Mouse (Mus musculus): ENCODE data around the gene Irf5.
A peak's percentile ranks its signal among the peaks of the same experiment; 100 is the strongest.

Gene Irf5

DNA sequence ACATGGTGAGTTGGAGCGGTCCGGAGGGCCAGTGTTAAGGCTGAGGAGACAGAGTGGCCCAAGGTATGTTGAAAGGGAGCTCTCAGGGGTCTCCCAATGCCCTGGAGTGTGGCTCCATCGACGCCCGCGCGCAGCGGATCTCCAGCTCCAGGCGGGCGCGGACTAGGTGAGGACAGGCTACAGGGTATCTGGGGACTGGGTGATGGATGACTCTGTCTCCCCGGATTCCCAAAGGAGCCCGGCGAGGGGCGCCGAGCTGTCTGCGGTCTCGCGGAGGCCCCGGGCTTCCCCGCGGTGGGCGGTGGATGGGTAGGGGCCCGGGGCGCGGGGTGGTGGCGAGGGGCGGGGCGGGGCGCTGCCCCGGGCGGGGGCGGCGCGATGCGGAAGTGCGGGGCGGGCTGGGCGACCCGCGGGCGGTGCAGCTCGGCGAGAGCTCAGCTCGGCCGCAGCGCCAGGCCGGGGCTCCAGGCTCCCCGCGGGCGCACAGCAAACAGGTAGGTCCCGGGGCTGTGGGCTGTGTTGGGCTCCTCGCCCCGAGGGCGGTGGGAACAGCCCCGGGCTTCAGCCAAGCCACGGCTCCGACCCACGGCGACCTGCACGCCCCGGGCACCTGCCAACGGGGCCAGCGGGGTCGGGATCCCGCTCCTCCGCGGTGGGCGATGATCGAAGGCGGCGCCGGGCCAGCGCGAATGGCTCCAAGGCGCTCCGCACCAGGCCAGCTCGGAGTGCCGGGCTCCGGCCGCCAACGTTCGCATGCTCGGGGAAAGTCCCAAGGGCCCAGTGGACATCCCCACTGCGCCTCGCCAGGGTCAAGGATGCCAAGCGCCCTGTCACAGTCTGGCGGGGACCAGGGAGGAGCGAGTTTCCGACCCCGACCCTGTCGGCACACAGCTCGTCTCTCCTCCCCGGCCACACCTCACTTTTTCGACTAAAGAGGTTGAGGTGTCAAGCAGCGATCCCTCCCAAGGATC lies at the start of gene Irf5:
Gene Irf5, plus strand, starts transcription at position 345 of the 971 bp plus-strand sequence.
- peak; percentile 79 for DNase-seq (ENCODE audit: low read depth)

DNA sequence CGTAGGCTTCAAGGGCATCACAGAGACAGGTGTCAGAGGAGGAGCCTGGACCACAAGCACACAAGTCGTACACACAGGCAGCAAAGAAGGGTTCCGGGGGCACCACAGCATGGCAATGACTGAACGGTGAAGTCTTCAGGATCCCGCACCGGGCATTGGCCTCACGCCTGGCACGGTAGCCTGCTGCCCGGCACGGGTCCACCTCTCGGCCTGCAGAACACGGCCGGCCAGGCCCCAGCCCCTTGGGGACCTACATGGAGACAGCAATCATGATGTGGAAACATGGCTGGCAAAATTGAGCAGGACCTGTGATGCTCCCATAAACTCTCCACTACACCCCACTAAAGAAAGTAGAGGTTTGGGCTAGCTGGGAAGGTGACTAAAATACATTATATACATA lies 43.7 kb upstream of the Irf5 start:
- DNase-seq (ENCODE audit: low read depth) = no peak

DNA sequence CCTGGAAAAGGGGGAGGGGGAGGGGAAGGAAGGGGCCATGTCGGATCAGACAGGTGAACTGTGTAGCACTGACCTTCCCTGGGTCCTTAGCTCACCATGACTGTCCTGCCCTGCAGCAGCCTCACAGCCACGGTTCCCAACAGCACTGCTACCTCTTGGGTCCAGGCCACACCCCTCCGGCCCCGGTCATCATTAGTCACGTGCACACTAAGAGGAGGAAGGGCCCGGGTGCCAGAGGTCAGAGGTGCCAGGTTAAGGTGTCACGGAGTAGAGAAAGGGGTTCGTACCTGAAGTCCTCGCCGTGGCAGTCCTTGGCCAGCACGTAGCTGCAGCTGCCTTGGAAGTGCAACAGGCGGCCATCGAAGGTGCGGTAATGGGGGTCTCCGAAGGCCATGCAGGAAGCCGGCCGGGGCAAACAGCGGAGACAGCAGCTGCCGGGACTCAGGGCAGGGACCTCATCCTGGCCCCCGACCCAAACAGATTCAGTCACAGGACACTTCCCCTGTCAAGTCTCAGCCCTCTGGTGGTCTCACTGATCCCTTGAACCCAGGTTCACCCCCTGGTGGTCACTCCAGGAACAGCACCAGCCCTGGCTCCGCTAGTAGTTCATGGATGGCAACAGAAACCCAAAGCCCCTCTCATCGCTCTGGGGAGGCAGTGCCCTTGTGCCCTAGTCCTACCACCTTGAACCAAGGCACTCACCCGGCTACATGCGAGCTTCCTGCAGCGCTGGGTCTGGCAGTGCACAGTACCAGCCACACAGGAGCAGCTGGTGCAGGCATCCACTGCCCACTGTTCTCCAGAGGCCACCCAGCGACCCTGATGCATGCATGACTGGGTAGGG lies 41.5 kb upstream of the Irf5 start:
- peak; percentile 67 for DNase-seq (ENCODE audit: low read depth)

DNA sequence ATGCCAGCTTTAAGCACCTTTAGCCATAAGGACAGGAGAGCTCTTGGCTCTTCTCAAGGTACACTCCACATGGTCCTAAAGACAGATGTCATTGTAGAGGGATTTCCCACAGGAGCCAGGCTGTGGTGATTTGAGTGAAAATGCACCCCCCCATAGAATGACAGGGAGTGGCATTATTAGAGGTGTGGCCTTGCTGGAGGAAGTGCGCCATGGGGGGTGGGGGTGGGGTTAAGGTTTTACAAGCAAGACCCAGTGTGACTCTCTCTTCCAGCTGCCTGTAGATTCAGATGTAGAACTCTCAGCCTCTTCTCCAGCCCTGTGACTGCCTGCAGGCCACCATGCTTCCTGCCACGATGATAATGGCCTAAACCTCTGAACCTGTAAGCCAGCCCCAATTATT lies 40.5 kb upstream of the Irf5 start:
- no peak for DNase-seq (ENCODE audit: low read depth)

DNA sequence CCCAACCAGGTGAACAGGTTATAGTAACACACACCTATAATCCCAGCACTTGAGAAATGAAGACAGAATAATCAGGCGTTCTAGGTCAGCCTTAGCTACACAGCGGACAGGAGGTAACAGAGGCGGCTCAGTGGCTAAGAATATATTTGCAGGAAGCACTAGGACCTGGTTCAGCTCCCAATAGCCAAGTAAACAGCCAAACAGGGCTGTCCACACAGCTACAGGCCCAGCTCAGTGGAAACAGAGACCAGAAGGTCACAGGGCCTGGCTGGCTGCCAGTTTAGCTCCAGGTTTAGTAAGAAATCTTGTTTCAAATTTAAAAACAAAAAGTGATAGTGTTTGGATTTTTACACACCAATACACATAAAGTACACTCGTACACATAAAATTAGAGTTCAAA lies 32.3 kb upstream of the Irf5 start:
- no peak for DNase-seq (ENCODE audit: low read depth)

DNA sequence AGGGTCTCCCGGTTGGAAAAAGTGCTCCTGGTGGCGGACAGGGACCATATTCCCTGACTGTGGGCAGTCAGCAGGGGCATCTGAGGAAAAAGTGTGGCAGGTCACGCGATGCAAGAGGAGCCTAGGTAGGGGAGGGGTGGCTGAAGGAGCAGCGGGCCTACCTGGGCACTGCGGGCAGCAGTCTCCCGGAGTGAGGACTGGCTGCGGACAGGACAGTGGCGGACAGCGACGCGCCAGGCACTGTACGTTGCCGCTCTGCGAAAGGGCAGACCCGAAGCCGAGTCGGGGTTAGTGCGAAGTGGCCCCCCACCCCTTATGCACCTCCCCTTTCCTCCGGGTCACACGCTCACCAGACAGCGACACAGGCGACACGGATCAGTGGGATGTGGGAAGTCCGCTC lies 30.2 kb upstream of the Irf5 start:
- DNase-seq (ENCODE audit: low read depth) = no peak

DNA sequence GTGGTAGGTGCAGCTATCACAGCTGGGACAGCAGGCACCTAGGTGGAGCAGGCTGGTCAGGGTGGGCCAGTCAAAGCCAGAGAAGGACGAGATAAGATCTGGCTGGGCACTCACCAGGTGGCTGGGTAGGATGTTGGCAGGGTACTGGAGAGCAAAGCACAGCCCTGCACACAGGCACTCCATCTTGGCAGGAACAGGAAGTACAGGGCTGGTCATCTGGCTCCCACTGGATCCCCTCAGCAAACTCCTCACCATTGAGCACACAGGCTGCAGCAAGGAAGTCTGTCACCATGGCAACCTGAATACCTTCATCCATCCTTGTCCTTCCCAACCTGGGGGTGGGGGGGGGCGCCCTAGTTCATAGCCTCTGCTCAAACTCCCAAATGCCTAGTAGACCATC lies 28.6 kb upstream of the Irf5 start:
- DNase-seq (ENCODE audit: low read depth) = no peak

DNA sequence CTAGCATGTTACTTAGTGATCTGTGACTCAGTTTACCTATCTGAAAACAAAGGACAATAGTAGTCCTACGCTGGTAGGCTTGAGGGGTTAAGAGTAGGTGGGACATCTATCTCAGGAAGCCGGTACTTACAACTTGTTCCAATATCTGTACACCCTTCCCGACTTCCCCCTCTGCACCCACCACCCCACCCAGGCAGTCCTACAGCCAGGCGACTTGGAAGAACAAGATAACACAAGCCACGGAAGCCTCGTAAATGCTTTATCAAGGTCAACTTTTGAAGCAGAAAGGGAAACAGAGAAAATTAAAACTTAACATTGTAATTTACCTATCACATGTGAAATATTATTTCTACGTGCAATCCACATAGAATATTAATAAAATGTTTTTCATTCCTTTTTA lies 26.2 kb upstream of the Irf5 start:
- no peak for DNase-seq (ENCODE audit: low read depth)

DNA sequence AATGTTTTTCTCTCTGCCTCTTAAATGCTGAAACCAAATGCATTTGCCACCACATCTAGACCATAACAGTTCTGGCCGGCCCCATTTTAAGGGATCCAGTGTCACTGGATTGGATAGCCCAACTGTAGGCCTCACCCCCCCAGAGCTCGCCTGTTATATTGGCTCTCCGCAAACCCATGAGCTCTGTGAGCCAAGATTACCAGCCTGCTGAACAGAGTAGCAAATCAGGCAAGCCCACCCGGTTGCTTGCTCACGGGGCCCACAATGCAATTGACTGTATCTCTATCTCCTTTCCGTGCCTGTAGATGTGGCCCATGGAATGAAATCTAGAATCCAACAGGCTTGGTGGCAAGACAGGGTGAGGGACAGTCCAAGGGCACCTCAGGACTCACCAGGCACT lies 25.6 kb upstream of the Irf5 start:
- no peak for DNase-seq (ENCODE audit: low read depth)

DNA sequence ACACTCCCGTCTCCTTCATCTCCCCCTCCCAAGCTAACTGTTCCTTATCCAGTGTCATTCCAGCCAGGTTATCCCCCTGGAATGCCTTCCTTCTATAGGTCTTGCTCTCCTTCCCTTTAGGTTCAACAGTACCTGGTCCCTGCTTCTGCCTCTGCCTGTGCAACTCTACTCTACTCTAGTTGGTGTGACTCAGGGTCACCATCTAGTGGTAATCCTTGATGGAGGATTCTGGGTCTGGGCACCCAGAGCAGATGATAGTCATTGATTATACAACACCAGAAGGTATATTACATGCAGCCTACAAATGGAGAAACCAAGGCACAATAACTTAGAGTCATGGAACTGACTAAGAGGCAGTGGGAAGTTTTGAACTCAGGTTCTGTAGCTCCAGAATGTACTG lies 24.8 kb upstream of the Irf5 start:
- no peak for DNase-seq (ENCODE audit: low read depth)

DNA sequence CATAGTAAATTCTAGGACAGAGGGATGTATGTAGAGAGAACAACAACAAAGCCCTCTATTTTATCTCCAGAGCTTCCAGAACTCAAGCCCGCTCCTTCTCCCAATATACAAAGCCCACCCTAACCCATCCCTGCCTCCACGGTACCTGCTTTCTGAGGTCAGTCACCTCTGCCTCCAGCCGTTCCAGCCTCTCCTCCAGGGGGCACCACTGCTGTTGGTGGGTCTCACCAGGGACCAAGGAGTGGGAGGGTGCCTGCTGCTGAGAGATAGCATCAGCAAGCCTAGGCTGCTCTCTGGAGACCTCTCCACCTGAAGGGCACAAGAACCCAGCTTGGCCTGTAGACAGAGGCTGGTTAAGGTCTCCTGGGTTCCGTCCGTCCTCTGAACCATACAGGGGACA lies 20.9 kb upstream of the Irf5 start:
- DNase-seq (ENCODE audit: low read depth) = no peak

DNA sequence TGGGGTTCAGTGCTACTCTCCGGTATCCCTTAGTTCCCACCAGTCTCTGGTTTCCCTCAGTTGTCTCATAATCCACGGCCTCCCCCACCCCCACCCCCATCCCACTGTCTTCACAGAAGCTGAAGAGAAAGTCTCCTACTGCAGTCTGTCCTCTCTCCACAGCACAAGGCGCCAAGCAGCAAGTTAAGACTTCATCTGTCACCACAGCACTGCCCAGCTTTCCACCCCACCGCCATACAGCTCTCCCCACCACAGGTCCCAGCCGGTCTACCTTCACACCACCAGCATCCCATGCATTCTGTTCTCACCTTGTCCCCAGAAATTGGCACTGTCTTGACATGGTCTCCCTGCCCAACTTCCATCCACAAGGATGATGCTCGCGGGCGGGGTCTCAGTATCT lies 19.6 kb upstream of the Irf5 start:
- no peak for DNase-seq (ENCODE audit: low read depth)

DNA sequence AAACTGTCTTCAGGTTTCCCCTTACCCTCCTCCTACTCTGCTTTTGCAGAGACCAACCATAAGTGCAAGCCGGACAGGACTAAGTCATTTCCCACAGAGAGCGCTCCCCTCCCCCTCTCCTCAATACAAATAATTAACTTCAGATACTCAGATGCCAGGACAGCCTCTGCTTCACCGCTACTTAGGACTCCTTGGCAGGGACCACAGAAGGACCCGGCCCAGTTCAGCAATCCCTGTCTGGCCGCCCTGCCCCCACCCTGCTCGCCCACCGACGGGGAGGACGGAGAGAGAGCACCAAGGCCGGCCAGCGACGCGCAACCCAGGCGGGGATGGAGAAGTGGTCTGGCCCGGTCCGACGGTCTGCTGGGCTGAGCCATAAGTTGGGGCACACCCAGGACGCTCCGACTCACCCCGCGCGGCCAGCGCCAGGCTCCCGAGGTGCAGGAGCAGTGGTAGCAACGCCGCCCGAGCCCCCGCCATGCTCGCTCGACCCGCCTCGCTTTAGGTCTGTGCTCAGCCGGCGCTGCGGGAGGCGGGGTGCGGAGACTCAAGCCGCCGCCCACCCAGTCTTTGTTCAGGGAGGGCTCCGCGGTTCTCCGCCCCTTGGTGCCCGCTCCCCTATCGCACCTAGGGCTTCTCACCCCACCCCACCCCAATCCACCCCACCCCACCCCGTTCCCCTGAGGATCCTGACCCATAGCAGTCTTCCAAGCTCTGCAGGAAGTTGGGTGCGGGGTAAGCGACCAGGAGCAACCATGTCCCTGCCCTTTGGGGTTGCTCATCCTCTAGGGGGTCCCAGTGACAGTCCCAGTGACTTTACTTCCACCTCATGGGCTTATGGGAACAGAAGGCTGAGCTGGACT lies 18.7 kb upstream of the Irf5 start, which contains the start of gene Kcp:
Gene Kcp, minus strand, starts transcription at position 506 of the 863 bp plus-strand sequence.
- DNase-seq (ENCODE audit: low read depth) = no peak

DNA sequence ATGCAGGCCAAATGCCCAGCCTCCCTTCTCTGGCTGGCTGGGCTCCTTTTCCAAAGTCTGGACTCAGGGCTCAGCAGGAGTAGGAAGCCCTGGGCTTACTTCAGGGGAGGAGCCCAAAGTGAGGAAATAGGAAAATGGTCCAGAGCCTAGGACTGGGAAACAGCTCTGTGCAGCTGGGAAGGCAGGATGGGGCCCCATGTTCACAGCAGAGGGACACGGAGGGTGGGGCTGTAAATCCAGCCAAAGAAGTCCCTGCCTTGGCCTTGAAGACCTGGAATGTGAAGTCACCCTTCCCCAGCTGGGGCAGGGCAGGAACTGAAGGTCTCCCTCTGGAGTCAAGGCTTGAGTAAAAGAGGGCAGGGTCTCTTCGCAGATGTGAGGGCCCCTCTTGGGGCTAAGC lies 17.3 kb upstream of the Irf5 start:
- no peak for DNase-seq (ENCODE audit: low read depth)

DNA sequence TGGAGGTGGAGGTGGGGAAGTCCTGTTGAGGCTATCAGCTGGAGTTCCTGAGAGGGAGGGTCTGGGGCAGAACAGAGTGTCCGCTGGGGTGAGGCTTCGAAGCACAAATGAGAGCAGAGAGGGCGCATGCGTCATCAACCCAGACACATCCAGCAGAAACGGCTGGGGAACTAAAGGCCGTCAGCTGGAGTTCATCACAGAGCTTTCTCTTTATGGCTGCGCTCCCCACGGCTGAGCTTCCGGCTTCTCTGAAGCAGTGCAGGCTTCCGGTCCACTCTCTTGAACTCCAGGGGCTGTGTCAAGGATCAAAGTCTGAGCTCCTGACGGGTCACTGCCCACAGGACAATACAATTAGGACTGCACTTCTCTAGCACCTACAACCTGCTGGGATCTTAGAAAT lies 13.1 kb upstream of the Irf5 start:
- peak; percentile 75 for DNase-seq (ENCODE audit: low read depth)

DNA sequence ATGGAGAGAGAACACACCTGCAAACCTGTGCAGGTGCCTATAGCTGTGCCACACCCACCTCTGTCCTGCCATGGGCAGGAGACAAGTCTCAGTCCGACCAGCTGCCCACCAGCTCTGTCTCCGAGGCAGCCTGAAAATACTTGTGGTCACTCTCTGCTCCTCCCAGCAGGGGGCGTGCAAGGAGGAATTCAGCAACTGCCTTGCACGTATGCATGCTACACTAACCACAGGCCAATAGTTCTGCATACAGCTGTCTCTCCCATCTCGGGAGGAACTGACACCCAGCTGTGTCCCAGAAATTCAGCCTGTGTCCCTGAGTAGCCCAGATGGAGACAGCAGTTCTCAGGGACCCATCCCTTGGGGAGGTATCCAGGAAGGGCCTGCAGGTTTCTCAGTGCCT lies 9.3 kb upstream of the Irf5 start:
- DNase-seq (ENCODE audit: low read depth) = peak; percentile 83

DNA sequence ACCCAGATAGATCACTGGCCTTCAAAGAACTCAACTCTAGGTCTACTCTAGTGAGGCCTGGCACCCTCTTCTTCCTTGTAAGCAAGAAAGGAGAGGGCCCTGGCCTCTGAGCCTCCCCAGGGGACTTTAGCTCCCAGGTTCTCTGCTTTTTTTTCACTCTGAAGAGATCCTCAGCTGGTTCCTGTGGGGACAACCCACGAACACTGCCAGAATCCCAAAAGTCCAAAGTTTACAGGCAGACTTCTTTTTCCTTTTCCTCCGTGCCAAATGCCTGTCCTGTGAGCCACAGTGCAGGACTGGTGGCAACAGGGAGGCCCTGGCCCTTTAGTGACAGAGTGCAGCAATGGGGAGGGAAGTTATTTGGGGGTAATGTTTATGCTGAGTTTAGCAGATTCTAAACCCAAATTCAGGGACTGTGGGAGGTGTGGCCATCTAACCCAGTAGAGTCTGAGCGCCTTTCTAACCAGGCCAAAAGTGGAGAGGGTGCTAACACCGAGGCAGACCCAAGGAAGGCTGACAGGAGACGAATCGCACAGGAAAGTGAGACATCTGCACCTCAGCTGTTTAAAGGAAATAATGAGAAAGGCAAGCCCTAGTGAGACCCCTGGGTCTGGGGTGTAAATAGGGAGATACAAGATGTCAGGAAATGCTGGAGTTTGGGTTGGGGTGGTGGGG lies 3.7 kb upstream of the Irf5 start:
- no peak for DNase-seq (ENCODE audit: low read depth)

DNA sequence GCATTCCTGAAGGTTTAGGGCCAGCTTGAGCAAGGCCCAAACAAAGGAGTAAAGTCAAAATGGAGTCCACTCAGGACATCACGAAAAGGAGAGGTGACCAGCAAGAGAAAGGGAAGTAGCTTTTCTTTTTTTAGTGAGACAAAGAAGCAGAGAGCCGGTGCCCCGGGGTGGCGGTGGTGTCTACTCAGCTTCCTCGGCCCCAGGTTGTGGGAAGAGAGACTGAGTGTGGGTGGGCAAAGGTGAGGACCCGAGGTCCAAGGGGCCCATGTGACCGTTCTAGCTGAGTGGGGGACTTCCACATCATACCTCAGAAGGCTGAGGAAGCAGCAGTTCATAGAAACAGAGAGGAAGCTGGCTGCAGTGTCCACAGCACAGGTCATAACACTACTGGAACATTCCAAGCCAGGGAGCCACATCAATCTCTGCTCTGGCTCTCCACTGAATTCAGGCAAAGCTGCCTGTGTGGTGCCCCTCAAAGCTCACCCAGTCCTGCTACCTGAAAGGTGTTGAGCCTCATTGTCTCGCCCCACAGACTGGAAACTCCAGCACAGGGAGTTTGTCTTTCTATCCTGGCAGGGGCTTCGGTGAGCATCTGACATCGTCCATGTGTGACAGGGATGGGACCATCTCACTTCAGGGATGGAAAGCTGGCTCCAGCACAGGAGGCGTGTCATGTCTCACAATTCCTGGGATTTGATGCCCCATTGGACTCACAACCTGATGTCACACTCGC lies 3.0 kb upstream of the Irf5 start:
- no peak for DNase-seq (ENCODE audit: low read depth)

DNA sequence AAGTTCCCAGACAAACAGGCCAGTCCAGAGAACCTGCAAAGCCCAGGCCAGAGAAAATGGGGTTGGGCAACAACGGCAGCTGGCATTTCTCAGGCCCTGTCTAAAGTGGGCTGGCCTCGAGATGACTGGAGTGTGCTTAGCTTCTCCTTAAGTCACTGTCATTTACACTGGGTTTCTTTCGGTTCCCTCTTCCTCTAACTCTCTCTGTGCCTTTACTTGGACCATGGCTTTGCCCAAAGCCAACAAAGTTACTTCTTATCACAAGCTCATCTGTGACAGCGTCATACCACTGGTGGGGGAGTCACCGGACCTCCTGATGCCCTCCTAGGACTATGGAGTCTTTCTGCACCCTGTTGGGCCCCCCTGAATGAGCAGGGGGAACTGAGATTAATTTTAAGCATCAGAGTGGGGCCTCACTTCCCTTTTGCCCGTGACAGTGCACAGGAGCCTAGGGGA lies 2.4 kb upstream of the Irf5 start:
- no peak for DNase-seq (ENCODE audit: low read depth)

DNA sequence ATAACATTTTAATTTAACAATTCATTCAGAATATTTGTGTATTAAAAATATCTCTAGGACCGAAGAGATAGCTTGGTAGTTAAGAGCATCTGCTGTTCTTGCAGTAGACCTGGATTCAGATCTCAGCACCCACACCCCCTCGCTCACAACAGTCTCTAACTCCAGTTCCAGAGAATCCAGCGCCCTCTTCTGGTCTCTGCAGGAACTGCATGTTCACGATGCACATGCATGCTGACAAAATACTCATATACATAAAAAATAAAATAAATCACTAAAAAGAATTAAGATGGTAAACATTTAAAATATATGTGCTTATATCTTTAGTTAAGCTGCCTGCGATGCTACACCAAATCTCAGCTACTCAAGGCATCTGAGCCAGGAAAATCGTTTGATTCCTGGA lies 1.2 kb upstream of the Irf5 start:
- DNase-seq (ENCODE audit: low read depth) = peak; percentile 78
